Mouse (Mus musculus): ENCODE data around the gene Itga10. TPM values are rescaled to one million over a fixed set of nuclear protein-coding genes. Genes with fewer than 3 reads are reported as not detected.

The Itga10 gene
- polyA plus RNA-seq (2014; fragmentation: Illumina TruSeq; extraction: RNeasy Lipid Tissue Mini Kit (QIAGEN cat#74804); ENCODE audit: low replicate concordance): 0.15 TPM

DNA sequence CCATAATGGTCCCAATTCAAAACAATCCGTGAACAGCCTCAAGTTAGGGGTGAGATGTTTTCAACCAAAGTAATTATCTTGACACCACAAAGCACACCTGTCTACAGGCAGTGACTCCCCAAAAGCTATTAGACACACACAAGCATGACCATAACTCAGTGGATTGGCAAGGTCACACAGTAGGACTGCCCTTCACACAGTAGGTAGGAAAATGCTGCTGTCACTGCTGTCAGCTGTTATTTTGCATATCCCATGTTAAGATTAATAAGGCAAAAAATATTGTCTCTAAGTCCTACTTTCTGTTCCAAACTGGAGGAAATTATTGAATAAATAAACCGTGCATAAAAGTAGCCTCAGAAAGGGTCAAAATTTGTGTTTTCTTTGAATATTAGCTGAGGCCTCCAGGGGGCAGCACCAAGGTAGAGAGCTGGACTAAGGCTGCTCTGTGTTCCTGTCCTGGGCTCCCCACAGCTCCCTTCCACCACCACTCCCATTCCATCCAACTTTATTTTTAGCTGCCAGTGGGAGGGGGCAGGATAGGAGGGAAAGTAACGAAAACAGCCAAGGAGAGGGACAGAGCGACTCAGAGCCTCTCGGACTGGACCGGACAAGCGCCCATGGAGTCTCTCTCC, at the start of gene Itga10:
TSS of gene Itga10 (plus strand) at position 567 of the 632 bp plus-strand sequence.

DNA sequence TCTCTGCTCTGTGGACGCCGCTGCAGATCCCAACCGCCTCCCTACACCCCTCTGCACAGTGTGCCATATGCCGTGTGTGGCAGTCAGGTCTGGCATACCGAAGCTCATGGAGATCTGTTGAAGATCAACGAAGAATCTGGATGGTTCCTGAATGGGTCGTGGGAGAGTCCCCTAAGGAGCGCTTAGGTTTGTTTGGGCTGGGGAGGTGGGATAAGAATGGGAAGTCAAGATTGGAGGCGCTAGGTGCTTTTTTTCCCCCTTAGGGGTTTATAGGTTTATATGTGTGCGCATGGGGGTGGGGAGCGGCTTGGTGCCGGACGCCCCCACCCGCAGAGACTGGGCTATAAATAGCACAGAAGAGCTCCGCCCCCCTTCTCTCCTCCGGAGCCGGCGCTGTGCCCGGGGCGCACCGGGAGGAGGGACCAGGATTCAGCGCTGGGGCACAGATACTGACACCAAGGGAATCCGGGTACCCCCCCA, 49.1 kb upstream of the Itga10 start, which contains the start of gene Ankrd34a:
TSS of gene Ankrd34a (plus strand) at position 409 of the 480 bp plus-strand sequence.

DNA sequence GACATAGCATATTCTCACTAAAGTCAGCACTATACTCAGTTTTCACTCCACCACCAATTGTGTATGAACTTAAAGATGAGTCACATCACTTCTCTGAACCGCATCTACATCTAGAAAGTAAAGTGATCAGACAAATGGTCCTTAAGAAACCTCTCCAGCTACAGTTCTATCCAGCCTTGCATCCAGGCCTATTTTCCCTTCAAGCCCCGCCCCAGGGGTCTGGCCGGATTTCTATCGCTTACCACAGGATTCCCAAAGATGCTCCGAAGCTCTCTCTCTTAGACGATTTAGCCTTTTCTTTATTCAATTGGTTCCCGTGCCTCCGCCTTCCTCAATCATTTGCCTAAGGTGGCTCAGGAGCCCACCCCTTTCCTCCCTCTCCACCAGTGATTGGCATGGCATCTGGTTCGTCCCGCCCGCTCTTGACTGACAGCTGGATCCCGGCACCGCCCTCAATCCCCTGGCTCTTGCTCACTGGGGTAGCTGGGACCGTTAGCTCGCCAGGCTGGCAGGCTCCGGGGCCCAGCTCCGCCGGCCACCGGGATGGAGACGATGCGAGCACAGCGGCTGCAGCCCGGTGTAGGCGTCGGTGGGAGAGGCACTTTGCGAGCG, 44.6 kb upstream of the Itga10 start, which contains the start of gene Lix1l:
TSS of gene Lix1l (plus strand) at position 511 of the 612 bp plus-strand sequence.

DNA sequence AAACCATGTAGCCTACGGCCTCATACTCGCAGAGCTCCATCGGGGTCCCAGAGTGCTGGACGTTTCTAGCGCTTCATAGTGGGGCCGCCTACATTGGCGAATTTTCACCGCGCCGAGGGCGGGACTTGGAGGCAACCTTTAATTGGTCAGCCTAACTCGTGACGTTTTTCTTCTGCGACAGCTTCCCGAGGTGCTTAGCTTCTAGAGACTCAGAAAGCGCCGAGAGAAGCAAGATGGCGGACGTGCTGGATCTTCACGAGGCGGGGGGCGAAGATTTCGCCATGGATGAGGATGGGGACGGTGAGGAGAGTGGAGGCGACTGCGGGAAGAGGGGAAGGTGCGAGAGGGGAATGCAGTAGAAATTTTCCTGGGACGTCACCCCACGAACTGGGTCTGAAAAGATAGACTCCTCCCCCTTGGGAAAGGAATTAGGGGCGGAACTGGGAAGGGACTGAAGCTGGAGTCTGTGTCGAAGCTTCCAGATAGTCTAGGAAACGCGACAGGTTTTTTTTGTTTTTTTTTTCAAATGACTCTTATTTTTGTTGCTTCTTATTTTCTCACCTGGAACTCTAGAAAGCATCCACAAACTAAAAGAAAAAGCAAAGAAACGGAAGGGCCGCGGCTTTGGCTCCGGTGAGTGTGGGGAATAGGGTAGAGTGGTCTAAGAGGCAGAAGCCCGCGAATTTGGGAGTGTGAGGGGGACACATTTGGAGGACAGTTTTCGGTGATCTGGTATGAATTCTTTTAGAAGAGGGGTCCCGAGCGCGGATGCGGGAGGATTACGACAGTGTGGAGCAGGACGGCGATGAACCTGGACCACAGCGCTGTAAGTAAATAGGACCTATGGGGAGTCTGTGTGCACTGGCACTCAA, 15.4 kb upstream of the Itga10 start, which contains the start of gene Rbm8a:
TSS of gene Rbm8a (plus strand) at position 205 of the 872 bp plus-strand sequence.

DNA sequence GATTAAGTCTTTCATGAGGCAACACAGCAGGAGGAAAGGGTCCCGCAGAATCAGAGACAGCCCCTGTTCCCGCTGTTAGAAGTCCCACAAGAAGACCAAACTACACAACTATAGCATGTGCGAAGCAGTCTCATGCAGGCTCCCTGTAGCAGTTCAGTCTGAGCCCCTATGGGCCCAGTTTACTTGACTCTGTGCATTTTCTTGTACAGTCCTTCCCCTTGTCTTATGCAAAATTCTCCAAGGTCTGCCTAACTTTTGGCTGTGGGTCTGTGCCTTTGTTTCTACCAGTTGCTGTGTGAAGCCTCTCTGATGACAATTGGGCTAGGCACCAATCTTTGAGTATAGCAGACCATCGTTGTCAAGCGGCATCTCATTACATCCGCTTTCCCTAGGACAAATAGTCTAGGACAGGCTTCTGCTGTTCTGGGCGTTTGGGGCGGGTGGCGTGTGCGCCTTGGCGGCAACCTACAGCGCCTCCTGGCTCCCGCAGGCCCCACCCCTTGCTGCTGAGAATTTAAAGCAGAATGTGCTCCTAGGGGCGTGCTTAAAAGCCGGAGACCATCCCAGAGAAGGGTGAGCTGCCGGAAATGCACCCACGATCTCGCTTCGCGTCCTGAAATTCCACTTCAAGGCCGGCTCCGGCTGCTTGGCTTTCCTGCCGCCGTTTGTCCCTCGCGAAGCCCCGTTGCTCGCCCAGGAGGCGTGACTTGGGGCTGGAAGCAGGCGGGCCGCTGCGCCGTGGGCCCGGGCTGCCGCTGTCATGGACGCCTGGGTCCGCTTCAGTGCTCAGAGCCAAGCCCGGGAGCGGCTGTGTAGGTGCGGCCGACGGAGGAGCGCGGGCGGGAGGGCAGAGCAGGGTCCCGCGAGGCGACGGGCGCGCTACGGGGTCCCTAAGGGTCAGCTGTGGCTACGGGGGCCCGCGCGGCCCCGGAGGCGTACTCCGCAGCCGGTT, 10.2 kb upstream of the Itga10 start, which contains the start of the genes Pex11b and Gm42957:
TSS of gene Pex11b (plus strand) at position 449 of the 952 bp plus-strand sequence.
TSS of gene Gm42957 (plus strand) at position 547 of the 952 bp plus-strand sequence.

DNA sequence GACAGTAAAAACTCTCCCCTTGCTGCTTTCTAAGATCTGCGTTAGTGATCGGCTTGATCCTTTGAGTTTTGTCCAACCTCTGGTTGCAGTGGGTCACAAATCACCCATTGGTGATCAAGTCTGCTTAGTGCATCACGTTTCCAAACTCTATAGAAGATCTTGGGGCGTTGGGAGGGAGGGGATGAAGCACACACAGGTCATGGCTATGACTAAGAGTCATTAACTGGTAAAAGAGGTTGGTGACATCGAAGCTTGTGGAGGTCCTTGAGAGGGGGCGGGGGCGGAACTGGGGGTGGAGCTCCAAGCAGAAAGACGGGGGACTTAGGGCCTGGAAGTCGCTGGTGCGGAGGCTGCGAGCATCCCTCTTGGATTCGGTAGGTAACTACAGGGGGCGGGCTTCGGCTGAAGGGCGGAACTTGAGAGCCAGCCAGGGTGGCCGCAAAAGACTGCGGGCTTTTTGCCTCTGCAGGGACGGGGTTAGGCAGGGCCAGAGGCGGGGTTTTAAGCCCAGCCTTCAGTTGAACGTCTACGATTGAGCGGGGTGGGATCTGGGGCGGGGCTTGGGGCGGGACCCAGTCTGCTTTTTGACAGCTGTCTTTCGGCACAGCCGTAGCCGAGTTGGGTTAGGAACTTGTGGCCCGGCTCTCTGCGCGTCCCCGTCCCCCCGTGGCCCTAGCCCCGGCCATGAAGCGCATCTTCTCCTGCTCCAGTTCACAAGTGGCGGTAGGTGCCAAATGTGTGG, 24.5 kb downstream of the Itga10 start, which contains the start of gene Ankrd35:
TSS of gene Ankrd35 (plus strand) at position 405 of the 742 bp plus-strand sequence.

DNA sequence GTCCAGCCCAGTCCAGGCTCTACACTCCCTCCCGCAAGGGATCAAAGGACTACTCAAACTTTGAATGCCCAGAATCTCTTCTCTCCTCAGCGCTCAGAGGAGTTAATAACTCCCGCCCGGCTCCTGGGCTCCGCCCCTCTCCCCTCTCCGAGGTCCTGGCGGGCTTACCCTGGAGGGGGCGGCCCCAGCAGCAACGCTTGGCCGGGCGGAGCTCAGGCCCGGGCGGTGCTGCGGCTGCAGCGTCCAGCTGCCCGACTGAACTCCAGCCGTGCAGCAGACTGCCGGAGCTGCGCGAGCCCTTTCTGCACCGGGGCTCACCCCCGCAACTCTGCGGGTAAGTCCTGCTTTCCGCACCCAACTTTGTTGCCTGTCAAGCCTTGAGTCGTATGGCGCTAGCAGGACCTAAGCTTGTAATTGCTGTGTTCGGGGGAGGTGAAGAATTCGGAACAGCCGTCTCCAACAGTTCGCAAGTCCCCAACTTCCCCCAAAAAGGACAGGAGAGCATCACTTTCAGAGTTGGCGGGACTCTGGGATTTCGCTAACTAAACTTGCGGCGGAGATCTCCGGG, 50.9 kb downstream of the Itga10 start, which contains the start of gene Pias3:
TSS of gene Pias3 (plus strand) at position 187 of the 568 bp plus-strand sequence.

DNA sequence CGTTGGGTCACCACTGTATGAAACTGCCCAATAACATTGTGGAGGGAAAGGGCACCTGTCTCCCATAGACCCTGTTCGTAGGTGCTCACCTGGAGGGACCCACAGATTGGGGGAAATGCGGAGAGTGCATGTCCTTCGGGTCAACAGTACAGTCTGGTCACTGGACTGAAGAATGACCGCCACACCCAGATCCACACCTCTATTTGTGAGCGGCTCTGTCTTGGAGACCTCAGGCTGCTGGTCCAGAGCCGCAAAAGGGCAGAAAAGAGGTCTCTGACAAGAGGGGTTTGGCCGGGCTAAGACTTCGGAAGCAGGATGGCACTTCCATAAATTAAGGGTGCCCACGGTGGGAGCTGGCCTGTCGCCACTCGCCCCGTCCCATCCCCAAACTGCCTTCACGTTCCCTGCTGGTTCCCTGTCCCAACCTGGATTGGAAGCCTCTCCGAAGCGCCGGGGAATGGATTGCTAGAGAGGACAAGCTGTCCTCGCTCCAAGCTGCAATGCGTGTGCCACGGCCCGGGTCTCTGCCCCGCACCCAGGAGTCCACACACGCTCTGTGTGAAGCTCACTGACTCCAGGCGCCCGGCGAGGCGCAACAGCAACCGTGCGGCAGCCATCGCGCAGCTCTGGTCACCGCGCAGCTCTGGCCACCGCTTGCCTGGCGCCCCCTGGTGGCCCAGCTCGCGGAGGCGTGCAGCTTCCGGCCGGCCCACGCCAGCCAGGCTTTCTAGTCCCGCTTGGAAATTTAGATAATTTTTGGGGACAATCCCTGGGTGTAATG, 62.7 kb downstream of the Itga10 start, which contains the start of gene Nudt17:
TSS of gene Nudt17 (minus strand) at position 660 of the 781 bp plus-strand sequence.

Other genes with a start within 250 kb of the Itga10 start
- gene BC107364, start 193.3 kb upstream of the Itga10 start, polyA plus RNA-seq (2014; fragmentation: Illumina TruSeq; extraction: RNeasy Lipid Tissue Mini Kit (QIAGEN cat#74804); ENCODE audit: low replicate concordance): not detected
- gene Hfe2, start 120.4 kb upstream of the Itga10 start, polyA plus RNA-seq (2014; fragmentation: Illumina TruSeq; extraction: RNeasy Lipid Tissue Mini Kit (QIAGEN cat#74804); ENCODE audit: low replicate concordance): not detected
- 165 TPM for gene Txnip, start 87.6 kb upstream of the Itga10 start, polyA plus RNA-seq (2014; fragmentation: Illumina TruSeq; extraction: RNeasy Lipid Tissue Mini Kit (QIAGEN cat#74804); ENCODE audit: low replicate concordance)
- not detected for gene Gm16253, start 68.6 kb upstream of the Itga10 start, polyA plus RNA-seq (2014; fragmentation: Illumina TruSeq; extraction: RNeasy Lipid Tissue Mini Kit (QIAGEN cat#74804); ENCODE audit: low replicate concordance)
- gene Polr3gl, start 51.4 kb upstream of the Itga10 start, polyA plus RNA-seq (2014; fragmentation: Illumina TruSeq; extraction: RNeasy Lipid Tissue Mini Kit (QIAGEN cat#74804); ENCODE audit: low replicate concordance): 36.4 TPM
- gene Ankrd34a, start 48.9 kb upstream of the Itga10 start, polyA plus RNA-seq (2014; fragmentation: Illumina TruSeq; extraction: RNeasy Lipid Tissue Mini Kit (QIAGEN cat#74804); ENCODE audit: low replicate concordance): not detected
- gene Lix1l, start 44.4 kb upstream of the Itga10 start, polyA plus RNA-seq (2014; fragmentation: Illumina TruSeq; extraction: RNeasy Lipid Tissue Mini Kit (QIAGEN cat#74804); ENCODE audit: low replicate concordance): 6.1 TPM
- gene Rbm8a, start 15.7 kb upstream of the Itga10 start, polyA plus RNA-seq (2014; fragmentation: Illumina TruSeq; extraction: RNeasy Lipid Tissue Mini Kit (QIAGEN cat#74804); ENCODE audit: low replicate concordance): 26.9 TPM
- 12.0 TPM for gene Pex11b, start 10.2 kb upstream of the Itga10 start, polyA plus RNA-seq (2014; fragmentation: Illumina TruSeq; extraction: RNeasy Lipid Tissue Mini Kit (QIAGEN cat#74804); ENCODE audit: low replicate concordance)
- not detected for gene Gm42957, start 10.1 kb upstream of the Itga10 start, polyA plus RNA-seq (2014; fragmentation: Illumina TruSeq; extraction: RNeasy Lipid Tissue Mini Kit (QIAGEN cat#74804); ENCODE audit: low replicate concordance)
- 0.15 TPM for gene Ankrd35, start 24.5 kb downstream of the Itga10 start, polyA plus RNA-seq (2014; fragmentation: Illumina TruSeq; extraction: RNeasy Lipid Tissue Mini Kit (QIAGEN cat#74804); ENCODE audit: low replicate concordance)
- gene Pias3, start 50.8 kb downstream of the Itga10 start, polyA plus RNA-seq (2014; fragmentation: Illumina TruSeq; extraction: RNeasy Lipid Tissue Mini Kit (QIAGEN cat#74804); ENCODE audit: low replicate concordance): 1.9 TPM
- gene Nudt17, start 63.0 kb downstream of the Itga10 start, polyA plus RNA-seq (2014; fragmentation: Illumina TruSeq; extraction: RNeasy Lipid Tissue Mini Kit (QIAGEN cat#74804); ENCODE audit: low replicate concordance): not detected
- gene Polr3c, start 82.0 kb downstream of the Itga10 start, polyA plus RNA-seq (2014; fragmentation: Illumina TruSeq; extraction: RNeasy Lipid Tissue Mini Kit (QIAGEN cat#74804); ENCODE audit: low replicate concordance): 28.3 TPM
- 191 TPM for gene Rnf115, start 82.1 kb downstream of the Itga10 start, polyA plus RNA-seq (2014; fragmentation: Illumina TruSeq; extraction: RNeasy Lipid Tissue Mini Kit (QIAGEN cat#74804); ENCODE audit: low replicate concordance)
- 116 TPM for gene Pdzk1, start 183.7 kb downstream of the Itga10 start, polyA plus RNA-seq (2014; fragmentation: Illumina TruSeq; extraction: RNeasy Lipid Tissue Mini Kit (QIAGEN cat#74804); ENCODE audit: low replicate concordance)
- gene Cd160, start 183.8 kb downstream of the Itga10 start, polyA plus RNA-seq (2014; fragmentation: Illumina TruSeq; extraction: RNeasy Lipid Tissue Mini Kit (QIAGEN cat#74804); ENCODE audit: low replicate concordance): 3.3 TPM

All from small intestine, adult 10 weeks (tissue).